Mouse (Mus musculus): ENCODE measurements around the gene Plcg1. TPM values are rescaled to one million over a fixed set of nuclear protein-coding genes. Genes with fewer than 3 reads are reported as not detected.

The Plcg1 gene
- polyA plus RNA-seq, 1 experiment from 2014 or later = 11.4 TPM

- Histone ChIP-seq H3K4me1 (replicated peaks; ENCODE audit: control insufficient read depth, insufficient read depth) (no peaks in the 10 kb centered on the region), H3K9me3 (ENCODE audit: control insufficient read depth, low read length) (no peaks in the 10 kb centered on the region), H3K27me3 (ENCODE audit: control insufficient read depth, insufficient read depth, low read length) (no peaks in the 10 kb centered on the region), H3K27ac (replicated peaks) (no peak overlapping the region), H3K4me3 (ENCODE audit: low read depth, low read length) (no peak overlapping the region), H3K9ac (ENCODE audit: low read length) (no peak overlapping the region), H3K36me3 (ENCODE audit: control insufficient read depth, insufficient read depth, low read length) (peaks cover 6% of the 10 kb centered on the region; the same call in 1 of the 2 replicates), H3K4me2 (replicated peaks; ENCODE audit: low read depth) (no peak overlapping the region)
- TF ChIP-seq EP300 (optimal IDR thresholded peaks at IDR 0.05) (no peak), CTCF (IDR thresholded peaks at IDR 0.05; ENCODE audit: low read depth) (no peak)
- 98% methylated on average over 2 of the region's 2 CpGs for WGBS
- ATAC-seq (ENCODE audit: low FRiP score, low TSS enrichment) = no peak
- DNase-seq (ENCODE audit: low spot score) = no peak
These were observed 36.1 kb downstream of the Plcg1 start for GRCm38 (mm10) chr2:160767201-160767600.

- H3K4me2 ChIP-seq (replicated peaks; ENCODE audit: low read depth) = no peak overlapping the region
- no peak overlapping the region for H3K27ac ChIP-seq (replicated peaks)
- 71% methylated on average over 4 of the region's 4 CpGs for WGBS
- no peaks in the 10 kb centered on the region for H3K27me3 ChIP-seq (ENCODE audit: control insufficient read depth, insufficient read depth, low read length)
- DNase-seq (ENCODE audit: low spot score) (no peak), ATAC-seq (ENCODE audit: low FRiP score, low TSS enrichment) (no peak)
- H3K36me3 ChIP-seq (ENCODE audit: control insufficient read depth, insufficient read depth, low read length) = peaks cover 5% of the 10 kb centered on the region; the same call in 1 of the 2 replicates
- no peak overlapping the region for H3K9ac ChIP-seq (ENCODE audit: low read length)
- H3K9me3 ChIP-seq (ENCODE audit: control insufficient read depth, low read length) = no peaks in the 10 kb centered on the region
- H3K4me3 ChIP-seq (ENCODE audit: low read depth, low read length) = no peak overlapping the region
- no peaks in the 10 kb centered on the region for H3K4me1 ChIP-seq (replicated peaks; ENCODE audit: control insufficient read depth, insufficient read depth)
- TF ChIP-seq EP300 (optimal IDR thresholded peaks at IDR 0.05) (no peak), CTCF (IDR thresholded peaks at IDR 0.05; ENCODE audit: low read depth) (no peak)
These were observed 37.1 kb downstream of the Plcg1 start for GRCm38 (mm10) chr2:160768097-160768695.

GRCm38 (mm10) chr2:160768997-160769396 lies 37.9 kb downstream of the Plcg1 start:
- Histone ChIP-seq H3K4me2 (replicated peaks; ENCODE audit: low read depth) (no peak overlapping the region), H3K9ac (ENCODE audit: low read length) (no peak overlapping the region), H3K27me3 (ENCODE audit: control insufficient read depth, insufficient read depth, low read length) (no peaks in the 10 kb centered on the region), H3K9me3 (ENCODE audit: control insufficient read depth, low read length) (no peaks in the 10 kb centered on the region), H3K36me3 (ENCODE audit: control insufficient read depth, insufficient read depth, low read length) (no peaks in the 10 kb centered on the region; the same call in 1 of the 2 replicates), H3K4me3 (ENCODE audit: low read depth, low read length) (no peak overlapping the region), H3K4me1 (replicated peaks; ENCODE audit: control insufficient read depth, insufficient read depth) (no peaks in the 10 kb centered on the region), H3K27ac (replicated peaks) (no peak overlapping the region)
- 0 out of 2 replicates have a peak, but pooled peaks have one; percentile 10 for ATAC-seq (ENCODE audit: low FRiP score, low TSS enrichment)
- WGBS = 88% methylated on average over 2 of the region's 2 CpGs
- no peak for DNase-seq (ENCODE audit: low spot score)
- TF ChIP-seq EP300 (optimal IDR thresholded peaks at IDR 0.05) (no peak), CTCF (IDR thresholded peaks at IDR 0.05; ENCODE audit: low read depth) (no peak)

- no peaks in the 10 kb centered on the region for H3K4me1 ChIP-seq (replicated peaks; ENCODE audit: control insufficient read depth, insufficient read depth)
- no peaks in the 10 kb centered on the region for H3K9me3 ChIP-seq (ENCODE audit: control insufficient read depth, low read length)
- no peak overlapping the region for H3K27ac ChIP-seq (replicated peaks)
- no peak overlapping the region for H3K9ac ChIP-seq (ENCODE audit: low read length)
- H3K4me2 ChIP-seq (replicated peaks; ENCODE audit: low read depth) = no peak overlapping the region
- H3K4me3 ChIP-seq (ENCODE audit: low read depth, low read length) = no peak overlapping the region
- no peaks in the 10 kb centered on the region; the same call in 1 of the 2 replicates for H3K36me3 ChIP-seq (ENCODE audit: control insufficient read depth, insufficient read depth, low read length)
- ATAC-seq (ENCODE audit: low FRiP score, low TSS enrichment) = no peak
- no peaks in the 10 kb centered on the region for H3K27me3 ChIP-seq (ENCODE audit: control insufficient read depth, insufficient read depth, low read length)
- no peak for TF ChIP-seq EP300 (optimal IDR thresholded peaks at IDR 0.05)
- no peak for TF ChIP-seq CTCF (IDR thresholded peaks at IDR 0.05; ENCODE audit: low read depth)
- DNase-seq (ENCODE audit: low spot score) = no peak
These were observed 39.3 kb downstream of the Plcg1 start for GRCm38 (mm10) chr2:160770409-160770808.

- Histone ChIP-seq H3K27me3 (ENCODE audit: control insufficient read depth, insufficient read depth, low read length) (no peaks in the 10 kb centered on the region), H3K4me1 (replicated peaks; ENCODE audit: control insufficient read depth, insufficient read depth) (no peaks in the 10 kb centered on the region), H3K4me3 (ENCODE audit: low read depth, low read length) (no peak overlapping the region), H3K9ac (ENCODE audit: low read length) (no peak overlapping the region), H3K4me2 (replicated peaks; ENCODE audit: low read depth) (no peak overlapping the region), H3K27ac (replicated peaks) (no peak overlapping the region), H3K9me3 (ENCODE audit: control insufficient read depth, low read length) (no peaks in the 10 kb centered on the region), H3K36me3 (ENCODE audit: control insufficient read depth, insufficient read depth, low read length) (no peaks in the 10 kb centered on the region; the same call in 1 of the 2 replicates)
- WGBS = 90% methylated on average over 1 of the region's 1 CpGs
- DNase-seq (ENCODE audit: low spot score) = no peak
- TF ChIP-seq CTCF (IDR thresholded peaks at IDR 0.05; ENCODE audit: low read depth) = no peak
- TF ChIP-seq EP300 (optimal IDR thresholded peaks at IDR 0.05) = no peak
- ATAC-seq (ENCODE audit: low FRiP score, low TSS enrichment) = no peak
These were observed 39.8 kb downstream of the Plcg1 start for GRCm38 (mm10) chr2:160770871-160771270.
